Mouse (Mus musculus): ENCODE data around the gene Vmn1r70. TPM values are rescaled to one million over a fixed set of nuclear protein-coding genes. Genes with fewer than 3 reads are reported as not detected.

Gene Vmn1r70
- total RNA-seq (2018; cell fraction: chromatin; rRNA removed): not detected
- not detected for total RNA-seq (2018; cell fraction: cytosol; rRNA removed)
- total RNA-seq (2018; cell fraction: nucleus; rRNA removed): not detected
- not detected in 3 replicates for polyA plus RNA-seq (2018)

GRCm38 (mm10) chr7:10631232-10631631, at the start of gene Vmn1r70:
Gene Vmn1r70, plus strand, starts transcription at chr7:10631532.
- Histone ChIP-seq H3K27ac (no peak within 1 kb of the TSS), H3K4me3 (ENCODE audit: inconsistent target) (no peak within 1 kb of the TSS), H3K36me3 (ENCODE audit: inconsistent target) (no peaks in the 10 kb centered on the region), H3K79me2 (ENCODE audit: inconsistent target) (no peaks in the 10 kb centered on the region)
- WGBS (ENCODE audit: missing documents): 64% methylated on average over 1 of the region's 1 CpGs

- Histone ChIP-seq H3K4me3 (ENCODE audit: inconsistent target) (no peak within 1 kb of the TSS), H3K36me3 (ENCODE audit: inconsistent target) (no peaks in the 10 kb centered on the region), H3K27ac (no peak within 1 kb of the TSS), H3K79me2 (ENCODE audit: inconsistent target) (no peaks in the 10 kb centered on the region)
These were observed 17.8 kb upstream of the Vmn1r70 start, which contains the start of gene Vmn1r69 for GRCm38 (mm10) chr7:10613559-10613958. Gene Vmn1r69, minus strand, starts transcription at chr7:10613659.

Other genes with a start within 250 kb of the Vmn1r70 start
- not detected in 3 replicates for gene Vmn1r67, start 188.2 kb upstream of the Vmn1r70 start, polyA plus RNA-seq (2018)
- gene Zik1, start 136.1 kb upstream of the Vmn1r70 start, polyA plus RNA-seq (2018): 0.57 to 1.7 TPM (median 0.68 TPM) in 3 replicates
- not detected in 3 replicates for gene Vmn1r68, start 73.0 kb upstream of the Vmn1r70 start, polyA plus RNA-seq (2018)
- not detected in 3 replicates for gene Vmn1r69, start 17.9 kb upstream of the Vmn1r70 start, polyA plus RNA-seq (2018)
- gene Nlrp4b, start 56.3 kb downstream of the Vmn1r70 start, polyA plus RNA-seq (2018): not detected in 3 replicates
- not detected in 3 replicates for gene Vmn1r71, start 122.8 kb downstream of the Vmn1r70 start, polyA plus RNA-seq (2018)

Data from macrophage (primary cell).